Mouse (Mus musculus): ENCODE measurements around the gene Arhgap4. TPM values are rescaled to one million over a fixed set of nuclear protein-coding genes. Genes with fewer than 3 reads are reported as not detected.

The Arhgap4 gene
- polyA plus RNA-seq, 1 experiment = 8.4 TPM

Other genes with a start within 250 kb of the Arhgap4 start
- gene Slc6a8, start 248.7 kb downstream of the Arhgap4 start, polyA plus RNA-seq (2012; rRNA removed) = 78.1 and 87.3 TPM in 2 replicates
- gene Bcap31, start 205.7 kb downstream of the Arhgap4 start, polyA plus RNA-seq (2012; rRNA removed) = 175 and 177 TPM in 2 replicates
- gene Abcd1, start 205.3 kb downstream of the Arhgap4 start, polyA plus RNA-seq (2012; rRNA removed) = 20.2 and 27.2 TPM in 2 replicates
- 0.99 TPM in 2 replicates for gene Plxnb3, start 164.8 kb downstream of the Arhgap4 start, polyA plus RNA-seq (2012; rRNA removed)
- 7.3 and 9.4 TPM in 2 replicates for gene Srpk3, start 147.5 kb downstream of the Arhgap4 start, polyA plus RNA-seq (2012; rRNA removed)
- 285 and 332 TPM in 2 replicates for gene Idh3g, start 135.0 kb downstream of the Arhgap4 start, polyA plus RNA-seq (2012; rRNA removed)
- gene Ssr4, start 134.8 kb downstream of the Arhgap4 start, polyA plus RNA-seq (2012; rRNA removed) = 189 and 254 TPM in 2 replicates
- gene Pdzd4, start 96.9 kb downstream of the Arhgap4 start, polyA plus RNA-seq (2012; rRNA removed) = 9.5 and 10.4 TPM in 2 replicates
- not detected in 2 replicates for gene Avpr2, start 29.8 kb downstream of the Arhgap4 start, polyA plus RNA-seq (2012; rRNA removed)
- 24.9 and 32.0 TPM in 2 replicates for gene L1cam, start 25.8 kb downstream of the Arhgap4 start, polyA plus RNA-seq (2012; rRNA removed)
- 86.8 and 92.2 TPM in 2 replicates for gene Naa10, start 74 bp upstream of the Arhgap4 start, polyA plus RNA-seq (2012; rRNA removed)
- gene Renbp, start 9.0 kb upstream of the Arhgap4 start, polyA plus RNA-seq (2012; rRNA removed) = 35.0 and 36.8 TPM in 2 replicates
- gene Hcfc1, start 44.5 kb upstream of the Arhgap4 start, polyA plus RNA-seq (2012; rRNA removed) = 18.7 and 32.6 TPM in 2 replicates
- gene Irak1, start 102.0 kb upstream of the Arhgap4 start, polyA plus RNA-seq (2012; rRNA removed) = 89.2 and 104 TPM in 2 replicates
- not detected in 2 replicates for gene Opn1mw, start 205.6 kb upstream of the Arhgap4 start, polyA plus RNA-seq (2012; rRNA removed)
- 12.8 and 17.1 TPM in 2 replicates for gene Mecp2, start 213.5 kb upstream of the Arhgap4 start, polyA plus RNA-seq (2012; rRNA removed)
- gene Tex28, start 246.0 kb upstream of the Arhgap4 start, polyA plus RNA-seq (2012; rRNA removed) = not detected in 2 replicates

All from urinary bladder, adult 2 months (tissue).